Mouse (Mus musculus) kidney, adult 2 months (tissue): ENCODE measurements at regions not wholly inside any gene's neighbourhood (a gene's known extent, or its start where the extent isn't known, plus 50 kb on each side); places are given as distances from the start of the nearest gene placed in this dataset.

Experiments used
- CTCF ChIP-seq: fragments of 200-500 bp; conservative IDR thresholded peaks from 2 replicates; pipeline ENCODE4 v1.5.1; 2011; ENCODE audit warnings: low read depth, mild to moderate bottlenecking, control low read depth, low read length, moderate library complexity, mixed read lengths; ENCODE audit not compliant: insufficient read depth, insufficient read length
- POLR2A ChIP-seq: fragments of 200-500 bp; IDR thresholded peaks from one replicate; pipeline ENCODE4 v1.6.1; 2011; ENCODE audit warnings: low read depth, low read length, control low read depth

DNA sequence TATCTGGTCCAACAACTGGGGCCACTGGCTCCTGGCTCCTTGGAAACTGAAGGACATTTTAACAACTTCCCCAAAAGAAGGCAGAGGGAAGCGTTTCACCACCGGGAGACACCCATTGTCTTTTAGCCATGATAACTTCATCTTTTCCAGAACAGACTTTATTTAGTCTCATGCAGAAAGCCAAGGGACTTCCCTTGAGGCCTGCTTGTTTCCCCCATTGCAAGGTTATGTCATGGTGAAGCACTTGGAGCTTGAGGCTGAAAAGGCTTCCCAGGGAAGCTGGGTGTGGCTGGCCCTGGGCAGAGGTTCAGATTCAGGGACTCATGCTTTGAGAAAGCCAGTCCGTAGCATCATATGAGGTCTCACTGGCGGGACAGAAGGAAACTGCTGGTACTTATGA lies 166.3 kb upstream of the Ado start:
- TF ChIP-seq CTCF (no peak), POLR2A (no peak)
